ENCODE assay signal across 9 mouse cellular contexts in the genomic region with DNA sequence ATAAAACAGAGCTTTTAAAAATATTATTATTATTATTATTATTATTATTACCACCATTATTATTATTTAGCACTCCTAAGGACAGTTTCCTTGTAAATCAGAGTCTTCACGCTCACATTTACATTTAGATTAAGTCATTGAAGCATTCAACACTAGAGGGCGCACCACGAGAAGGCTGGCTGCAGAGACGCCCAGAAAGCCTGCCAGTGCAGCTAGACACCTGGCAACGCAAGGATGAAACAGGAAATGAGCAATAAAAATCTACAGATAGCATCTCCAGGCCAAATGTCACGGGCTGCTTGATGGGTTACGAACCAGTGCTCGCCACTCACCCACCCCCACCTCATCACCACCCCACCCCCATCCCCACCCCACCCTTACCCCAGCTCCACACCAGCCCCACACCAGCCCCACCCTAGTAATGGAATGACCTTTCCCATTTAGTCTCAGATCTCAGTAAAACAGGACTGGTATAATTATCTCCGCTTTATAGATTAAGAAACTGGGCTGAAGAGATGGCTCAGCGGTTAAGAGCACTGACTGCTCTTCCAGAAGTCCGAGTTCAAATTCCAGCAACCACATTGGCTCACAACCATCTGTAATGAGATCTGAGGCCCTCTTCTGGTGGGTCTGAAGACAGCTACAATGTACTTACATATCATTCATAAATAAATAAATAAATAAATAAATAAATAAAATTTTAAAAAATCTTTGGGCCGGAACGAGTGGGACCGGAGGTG. TPM values are rescaled to one million over a fixed set of nuclear protein-coding genes. Genes with fewer than 3 reads are reported as not detected.
DNase-seq lines count a peak whose midpoint lies in the region; ATAC-seq and TF ChIP-seq lines count a peak whose summit lies in the region.
"Had no signal": no experiment of that assay in that cellular context is flagged by ENCODE, and none has a peak within 500 bp of the region (broad histone marks: within the 10 kb centered on the region; RNA-seq: fewer than 3 reads in every experiment).

No protein-coding gene starts in this region.

- no peak overlapping the region; the same call in 1 of the 2 replicates for H3K4me2 ChIP-seq in intestine, postnatal 0 days (replicated peaks; ENCODE audit: low read depth)
- H3K4me2 ChIP-seq: embryonic facial prominence, embryonic 12.5 days had no signal

- intact Hi-C loops in left cerebral cortex, postnatal 36 days (cut with DNase I), result loop anchor here (1.0 to 10.0 kb wide), 2 partner anchors 183 to 280 kb away; no protein-coding TSS in a partner anchor

- H3K9me3 ChIP-seq in intestine, postnatal 0 days (ENCODE audit: control insufficient read depth), result no peaks in the 10 kb centered on the region
- H3K9me3 ChIP-seq: embryonic facial prominence, embryonic 12.5 days had no signal

- no peak overlapping the region for H3K4me3 ChIP-seq in intestine, postnatal 0 days (ENCODE audit: low read depth, low read length)
- H3K4me3 ChIP-seq: embryonic facial prominence, embryonic 12.5 days had no signal

- H3K4me1 ChIP-seq in intestine, postnatal 0 days (replicated peaks; ENCODE audit: control insufficient read depth, insufficient read depth, low read length), result 0 out of 2 replicates have a peak, but pooled peaks cover 2% of the 10 kb centered on the region

- H3K9ac ChIP-seq in intestine, postnatal 0 days (ENCODE audit: low read depth, low read length), result no peak overlapping the region
- H3K9ac ChIP-seq: embryonic facial prominence, embryonic 12.5 days had no signal

- peak; percentile 83 for ATAC-seq in intestine, postnatal 0 days
- peak; percentile 64 for ATAC-seq in monocyte, adult 5-6 weeks (replicated peaks; ENCODE audit: insufficient number of reproducible peaks, low FRiP score, low TSS enrichment, poor library complexity, severe bottlenecking)

- TF ChIP-seq CTCF in intestine, postnatal 0 days (IDR thresholded peaks at IDR 0.05; ENCODE audit: low read depth), result peak; percentile 88

- H3K27me3 ChIP-seq in intestine, postnatal 0 days (replicated peaks; ENCODE audit: control insufficient read depth, insufficient read depth, low read length), result no peaks in the 10 kb centered on the region
- H3K27me3 ChIP-seq: embryonic facial prominence, embryonic 12.5 days had no signal

- H3K27ac ChIP-seq in intestine, postnatal 0 days (ENCODE audit: low read depth, low read length), result no peak overlapping the region
- H3K27ac ChIP-seq: embryonic facial prominence, embryonic 12.5 days had no signal

- DNase-seq in 416B (ENCODE audit: low read depth), result peak; percentile 90
- DNase-seq in adrenal gland, adult 18-20 months (ENCODE audit: low spot score in 2 of 2), result peak; percentile 69 to 70
- peak; percentile 95 for DNase-seq in embryo, embryonic 10.5 days (ENCODE audit: low spot score)
- peak; percentile 58 to 76 for DNase-seq in gastrocnemius, postnatal 4 days (ENCODE audit: low spot score in 2 of 2)
- peak; percentile 54 to 66 for DNase-seq in left cerebral cortex, postnatal 36 days (ENCODE audit: low spot score in 2 of 2)
- DNase-seq in spleen, postnatal 4 days (ENCODE audit: low spot score in 2 of 2), result peak; percentile 78 to 91

- 21% methylated on average over 14 of the region's 14 CpGs for WGBS in intestine, postnatal 0 days

- H3K36me3 ChIP-seq in intestine, postnatal 0 days (ENCODE audit: control insufficient read depth, insufficient read depth), result no peaks in the 10 kb centered on the region
- H3K36me3 ChIP-seq: embryonic facial prominence, embryonic 12.5 days had no signal

RNA-seq across cellular contexts. Expression of a gene that starts 14.7 kb away (rescaled TPM):
- total RNA-seq in adrenal gland, adult 18-20 months (2021), result 100 to 1,000 TPM in 1 of 2 experiments, 10 to 100 TPM in 1; 81.3 to 105 TPM
- 10 to 100 TPM; 13.8 to 19.2 TPM for total RNA-seq in gastrocnemius, postnatal 4 days (2021)
- polyA plus RNA-seq in intestine, postnatal 0 days (2015; fragmentation: Nextera tagmentation; extraction: Ambion mirVana), result 14.5 and 15.3 TPM in 2 replicates
- total RNA-seq in left cerebral cortex, postnatal 36 days (2021), result 10 to 100 TPM; 38.7 to 39.1 TPM
- 40.9 to 56.0 TPM (median 41.9 TPM) in 3 replicates for total RNA-seq in monocyte, adult 5-6 weeks (2017)
